Mouse (Mus musculus) neural tube, embryonic 14.5 days (tissue): ENCODE measurements around the gene Focad. TPM values are rescaled to one million over a fixed set of nuclear protein-coding genes. Genes with fewer than 3 reads are reported as not detected.

ENCODE experiments used
- ATAC-seq: fragments of 200-750 bp; cut with Nextera tagmentation; 2 replicates; pipeline ENCODE4 v1.8.0; 2017; ENCODE audit warnings: low read depth, mild to moderate bottlenecking, moderate TSS enrichment, moderate library complexity
- H3K27ac ChIP-seq: fragments of 300-500 bp; sonication (generic); 2 replicates; pipeline ENCODE4 v1.5.1; 2014; ENCODE audit warnings: low read depth, mild to moderate bottlenecking, control low read depth, low read length, moderate library complexity, mixed read lengths
- H3K27me3 ChIP-seq: fragments of 300-500 bp; sonication (generic); 2 replicates; pipeline ENCODE4 v1.6.1; 2014; ENCODE audit warnings: low read length; ENCODE audit not compliant: control insufficient read depth, insufficient read depth
- H3K36me3 ChIP-seq: fragments of 300-500 bp; sonication (generic); 2 replicates; pipeline ENCODE4 v1.6.1; 2014; ENCODE audit warnings: low read length, mixed read lengths; ENCODE audit not compliant: control insufficient read depth, insufficient read depth
- H3K4me1 ChIP-seq: fragments of 300-500 bp; sonication (generic); 2 replicates; pipeline ENCODE4 v1.6.1; 2014; ENCODE audit warnings: low read length; ENCODE audit not compliant: control insufficient read depth, insufficient read depth
- H3K4me2 ChIP-seq: fragments of 300-500 bp; sonication (generic); 2 replicates; pipeline ENCODE4 v1.6.1; 2014; ENCODE audit warnings: mild to moderate bottlenecking, low read depth, low read length, control low read depth
- H3K4me3 ChIP-seq: fragments of 300-500 bp; sonication (generic); 2 replicates; pipeline ENCODE4 v1.5.1; 2014; ENCODE audit warnings: low read depth, low read length, control low read depth, mixed read lengths
- H3K9ac ChIP-seq: fragments of 300-500 bp; sonication (generic); replicated peaks from 2 replicates; pipeline ENCODE4 v1.6.1; 2014; ENCODE audit warnings: low read depth, mild to moderate bottlenecking, control low read depth, low read length, mixed read lengths
- H3K9me3 ChIP-seq: fragments of 300-500 bp; sonication (generic); 2 replicates; pipeline ENCODE4 v1.6.1; 2016; ENCODE audit warnings: low read length; ENCODE audit not compliant: control insufficient read depth
- WGBS: fragments of 180-500 bp; shearing (Covaris S2); extraction: QIAGEN DNeasy Blood & Tissue Kit; methylation state at CpG from one replicate; pipeline ENCODE4 v1.1.7; 2014; 5-methylcytosine and 5-hydroxymethylcytosine counted together
- polyA plus RNA-seq: library from polyadenylated mRNA; unstranded; fragments of >200 nt; fragmentation: Nextera tagmentation; extraction: Ambion mirVana; gene quantifications from 2 replicates; pipeline ENCODE4 v1.2.1, GENCODE M21; 2014

Focad gene
- polyA plus RNA-seq, 1 experiment from 2014 or later: 23.5 TPM

GRCm38 (mm10) chr4:88402884-88403283, 308.5 kb downstream of the Focad start:
- 92% methylated on average over 6 of the region's 6 CpGs for WGBS
- Histone ChIP-seq H3K36me3 (no peaks in the 10 kb centered on the region), H3K4me3 (no peak overlapping the region), H3K27ac (no peak overlapping the region), H3K4me1 (no peaks in the 10 kb centered on the region), H3K4me2 (no peak overlapping the region), H3K9ac (no peak overlapping the region), H3K9me3 (no peaks in the 10 kb centered on the region), H3K27me3 (no peaks in the 10 kb centered on the region)
- no peak for ATAC-seq

DNA sequence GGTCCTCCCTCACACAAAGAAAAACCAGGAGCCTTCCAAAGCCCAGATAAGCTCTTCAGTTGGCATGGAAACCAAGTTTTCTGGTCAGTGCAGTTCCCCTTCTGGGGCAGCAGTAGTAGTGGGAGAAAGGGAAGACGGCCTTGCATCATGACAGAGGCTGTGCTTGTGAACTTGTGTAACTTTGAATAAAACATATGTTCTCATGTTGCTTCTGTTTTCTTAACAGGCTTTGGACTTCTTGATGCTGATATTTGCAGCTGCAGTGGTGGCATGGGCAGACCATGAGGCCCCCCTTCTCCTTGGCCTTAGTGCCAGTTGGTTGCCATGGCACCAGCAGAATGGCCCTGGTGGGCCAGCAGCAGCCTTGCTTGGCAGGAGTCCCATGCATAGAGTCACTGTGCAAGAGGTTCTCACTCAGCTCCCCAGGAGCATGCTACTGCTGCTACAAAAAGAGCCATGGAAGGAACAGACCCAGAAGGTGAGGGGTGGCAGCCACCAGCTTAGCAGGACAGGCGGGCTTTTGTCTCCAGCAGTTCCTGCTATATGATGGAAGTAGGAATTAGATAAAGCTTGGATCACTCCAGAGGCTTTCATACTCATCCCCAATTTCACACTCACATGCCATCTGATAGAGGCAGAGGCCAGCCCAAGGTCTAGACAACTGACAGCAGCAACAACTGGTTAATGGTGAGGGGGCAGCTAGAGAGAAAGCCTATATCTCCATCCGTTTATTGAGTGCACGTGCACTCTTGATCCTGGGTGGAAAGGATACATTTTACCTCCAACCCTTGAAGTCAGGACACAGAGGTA, 312.7 kb downstream of the Focad start:
- no peaks in the 10 kb centered on the region for H3K27me3 ChIP-seq
- no peak overlapping the region for H3K4me2 ChIP-seq
- no peak overlapping the region for H3K9ac ChIP-seq
- H3K9me3 ChIP-seq: no peaks in the 10 kb centered on the region
- 83% methylated on average over 4 of the region's 4 CpGs for WGBS
- no peaks in the 10 kb centered on the region for H3K36me3 ChIP-seq
- ATAC-seq: peak; percentile 97
- H3K4me3 ChIP-seq: no peak overlapping the region
- no peaks in the 10 kb centered on the region for H3K4me1 ChIP-seq
- no peak overlapping the region for H3K27ac ChIP-seq

DNA sequence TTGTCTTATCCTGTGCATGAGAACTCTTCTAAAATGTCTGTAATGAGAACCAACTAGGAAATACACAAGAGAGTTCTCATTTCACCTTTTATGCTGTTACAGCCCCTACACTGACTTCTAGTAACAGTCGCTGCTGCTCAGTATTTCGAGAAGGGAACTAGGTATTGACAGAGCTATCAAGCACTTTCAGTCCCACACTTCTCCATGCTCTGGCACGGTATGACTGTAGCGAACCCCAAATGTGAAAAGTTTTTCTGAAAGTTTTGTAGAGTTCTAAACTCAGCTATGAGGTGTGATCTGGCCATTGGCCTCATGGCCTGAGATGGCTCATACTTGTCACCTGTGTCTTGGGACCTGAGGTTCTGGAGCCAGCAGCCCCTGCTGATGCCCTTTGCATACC, 314.9 kb downstream of the Focad start:
- H3K4me3 ChIP-seq: no peak overlapping the region
- no peak for ATAC-seq
- no peaks in the 10 kb centered on the region for H3K4me1 ChIP-seq
- no peaks in the 10 kb centered on the region for H3K36me3 ChIP-seq
- 98% methylated on average over 4 of the region's 4 CpGs for WGBS
- no peak overlapping the region for H3K27ac ChIP-seq
- H3K4me2 ChIP-seq: no peak overlapping the region
- H3K9ac ChIP-seq: no peak overlapping the region
- H3K27me3 ChIP-seq: no peaks in the 10 kb centered on the region
- H3K9me3 ChIP-seq: no peaks in the 10 kb centered on the region

GRCm38 (mm10) chr4:88412331-88412730, 317.9 kb downstream of the Focad start:
- Histone ChIP-seq H3K4me1 (no peaks in the 10 kb centered on the region), H3K9me3 (no peaks in the 10 kb centered on the region), H3K27me3 (no peaks in the 10 kb centered on the region), H3K36me3 (no peaks in the 10 kb centered on the region), H3K27ac (no peak overlapping the region), H3K4me2 (no peak overlapping the region), H3K4me3 (no peak overlapping the region), H3K9ac (no peak overlapping the region)
- ATAC-seq: no peak
- 83% methylated on average over 2 of the region's 2 CpGs for WGBS

DNA sequence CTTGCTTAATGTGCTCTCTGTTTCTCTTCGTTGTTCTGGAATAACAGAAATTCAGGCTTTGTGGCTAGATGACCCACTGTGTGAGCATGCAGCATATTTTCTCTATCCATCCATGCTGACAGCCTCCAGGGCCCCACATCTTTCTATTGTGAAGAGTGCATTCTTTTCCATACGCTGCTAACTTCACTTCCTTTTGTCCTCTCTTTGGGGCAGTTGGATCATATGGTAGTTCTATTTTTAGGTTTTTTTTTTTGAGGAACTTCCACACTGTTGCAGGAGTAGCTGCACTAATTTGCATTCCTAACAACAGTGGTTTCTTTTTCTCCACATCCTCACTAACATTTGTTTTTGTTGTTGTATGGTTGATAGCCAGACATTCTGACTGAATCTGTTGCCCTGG, 320.6 kb downstream of the Focad start:
- Histone ChIP-seq H3K36me3 (no peaks in the 10 kb centered on the region), H3K27me3 (no peaks in the 10 kb centered on the region), H3K4me3 (no peak overlapping the region), H3K4me2 (no peak overlapping the region), H3K27ac (no peak overlapping the region), H3K9me3 (no peaks in the 10 kb centered on the region), H3K4me1 (no peaks in the 10 kb centered on the region), H3K9ac (no peak overlapping the region)
- ATAC-seq: no peak
- 38% methylated on average over 2 of the region's 2 CpGs for whole genome bisulfite sequencing

DNA sequence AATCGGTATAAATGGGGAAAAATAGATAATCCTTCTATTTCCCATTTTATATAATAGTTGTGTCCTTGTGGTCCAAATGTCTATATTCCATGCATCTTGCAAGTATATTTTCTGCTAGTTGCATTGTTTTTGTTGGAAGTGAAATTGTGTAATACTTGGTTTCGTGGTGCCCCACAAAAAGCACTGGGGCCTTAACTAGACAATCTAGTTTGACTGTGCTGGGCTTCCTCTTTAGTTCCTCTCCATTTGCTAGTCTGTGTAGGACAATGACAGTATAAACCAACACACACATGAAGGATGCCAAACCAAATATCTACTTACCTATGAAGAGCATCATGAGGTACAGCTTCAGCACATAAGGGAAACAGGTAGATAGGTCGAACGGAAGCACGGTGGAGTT, 324.9 kb downstream of the Focad start:
- no peak overlapping the region for H3K27ac ChIP-seq
- 96% methylated on average over 5 of the region's 5 CpGs for WGBS
- no peaks in the 10 kb centered on the region for H3K36me3 ChIP-seq
- H3K27me3 ChIP-seq: no peaks in the 10 kb centered on the region
- no peak for ATAC-seq
- H3K4me1 ChIP-seq: no peaks in the 10 kb centered on the region
- H3K9me3 ChIP-seq: no peaks in the 10 kb centered on the region
- no peak overlapping the region for H3K9ac ChIP-seq
- H3K4me3 ChIP-seq: no peak overlapping the region
- no peak overlapping the region for H3K4me2 ChIP-seq

- no peaks in the 10 kb centered on the region for H3K9me3 ChIP-seq
- no peaks in the 10 kb centered on the region for H3K36me3 ChIP-seq
- no peak overlapping the region for H3K27ac ChIP-seq
- no peaks in the 10 kb centered on the region for H3K27me3 ChIP-seq
- no peaks in the 10 kb centered on the region for H3K4me1 ChIP-seq
- no peak for ATAC-seq
- no peak overlapping the region for H3K4me2 ChIP-seq
- H3K4me3 ChIP-seq: no peak overlapping the region
- no peak overlapping the region for H3K9ac ChIP-seq
Observed at GRCm38 (mm10) chr4:88424563-88424962, 330.1 kb downstream of the Focad start.

DNA sequence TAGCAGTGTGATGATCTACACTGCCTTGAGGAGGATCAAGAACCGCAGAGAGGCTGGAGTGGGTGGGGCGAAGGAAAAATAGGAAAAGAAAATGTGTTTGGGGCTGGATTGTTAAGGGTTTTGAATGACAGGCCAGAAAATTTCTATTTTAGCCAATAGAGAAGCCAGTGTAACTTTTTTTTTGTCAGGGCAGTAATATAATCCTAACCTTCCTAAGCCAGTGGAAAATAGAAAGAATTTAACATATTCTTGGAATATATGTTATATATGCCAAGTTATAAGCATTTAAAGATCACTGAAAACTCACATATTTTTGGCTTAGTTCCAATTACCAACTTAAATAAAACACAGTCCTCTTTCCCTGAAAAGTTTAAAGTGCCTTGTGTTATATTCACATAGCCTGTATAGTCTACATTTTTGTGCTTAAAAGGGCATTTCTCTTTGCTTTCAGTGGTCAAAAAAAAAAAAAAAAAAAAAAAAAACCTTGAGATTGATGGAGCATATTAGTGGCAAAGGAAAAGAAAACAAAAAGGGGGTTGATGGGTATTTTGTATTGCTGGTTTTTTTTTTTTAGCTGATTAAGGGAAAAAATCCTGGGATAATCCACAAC, 333.3 kb downstream of the Focad start:
- ATAC-seq: no peak

GRCm38 (mm10) chr4:88432412-88433024, 338.1 kb downstream of the Focad start:
- H3K4me3 ChIP-seq: no peak overlapping the region
- ATAC-seq: no peak
- H3K27ac ChIP-seq: no peak overlapping the region
- WGBS: 78% methylated on average over 8 of the region's 8 CpGs
- no peaks in the 10 kb centered on the region for H3K27me3 ChIP-seq
- no peaks in the 10 kb centered on the region for H3K4me1 ChIP-seq
- H3K4me2 ChIP-seq: no peak overlapping the region
- no peak overlapping the region for H3K9ac ChIP-seq
- H3K9me3 ChIP-seq: no peaks in the 10 kb centered on the region
- H3K36me3 ChIP-seq: no peaks in the 10 kb centered on the region

More for the DNA sequence above, 333.3 kb downstream of the Focad start:
- Histone ChIP-seq H3K9me3 (no peaks in the 10 kb centered on the region), H3K4me2 (no peak overlapping the region), H3K4me3 (no peak overlapping the region), H3K9ac (no peak overlapping the region), H3K27me3 (no peaks in the 10 kb centered on the region), H3K36me3 (no peaks in the 10 kb centered on the region), H3K4me1 (no peaks in the 10 kb centered on the region), H3K27ac (no peak overlapping the region)
- 96% methylated on average over 2 of the region's 2 CpGs for WGBS
